9 mouse cellular contexts compared by ENCODE assay signal in the genomic region with DNA sequence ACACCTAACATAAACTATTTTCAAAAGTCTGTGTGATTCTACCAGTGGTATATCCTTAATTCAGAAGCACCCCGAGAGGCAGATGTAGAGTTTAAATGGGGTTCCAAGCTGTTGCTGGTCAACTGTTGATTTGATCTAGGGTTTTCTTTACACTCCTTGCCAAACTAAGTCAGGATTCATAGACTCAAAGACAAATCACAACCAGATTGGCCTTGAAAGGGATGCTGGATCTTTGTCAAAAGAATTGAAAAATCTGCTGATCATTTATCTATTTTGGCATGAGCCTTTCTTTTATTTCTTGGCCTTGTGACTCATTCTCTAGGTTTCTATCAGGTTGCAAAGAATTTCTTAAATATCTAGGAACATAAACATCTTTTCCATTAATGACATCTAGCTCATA. TPM values are rescaled to one million over a fixed set of nuclear protein-coding genes. Genes with fewer than 3 reads are reported as not detected.
DNase-seq lines count a peak whose midpoint lies in the region; ATAC-seq lines count a peak whose summit lies in the region.
"Had no signal": no experiment of that assay in that cellular context is flagged by ENCODE, and none has a peak within 500 bp of the region (broad histone marks: within the 10 kb centered on the region; RNA-seq: fewer than 3 reads in every experiment).

No protein-coding gene starts in this region.

- DNase-seq in heart, postnatal 25 days (ENCODE audit: low spot score), result no peak
- DNase-seq in Muller cell, postnatal 12 days (ENCODE audit: inconsistent ontology term), result peak; percentile 42
- DNase-seq in hindbrain, embryonic 10.5 days (ENCODE audit: low spot score), result no peak
- no peak for DNase-seq in midbrain, embryonic 10.5 days (ENCODE audit: low spot score)
- DNase-seq in frontal cortex, postnatal 14 days (ENCODE audit: low spot score in 2 of 2), result no peak
- DNase-seq in thymus, postnatal 14 days, result no peak
- DNase-seq in thymus, postnatal 0 days (ENCODE audit: low spot score), result no peak
- DNase-seq: thymus, postnatal 36 days had no signal

- H3K4me1 ChIP-seq in heart, embryonic 15.5 days (replicated peaks), result peaks cover 25% of the 10 kb centered on the region
- H3K4me1 ChIP-seq in hindbrain, embryonic 10.5 days (replicated peaks), result peaks cover 14% of the 10 kb centered on the region
- H3K4me1 ChIP-seq in midbrain, embryonic 10.5 days, result peaks cover 30% of the 10 kb centered on the region

- intact Hi-C loops in heart, postnatal 25 days (cut with DNase I), result loop anchor here (5.0 kb wide), 1 partner anchor 67 kb away; no protein-coding TSS in a partner anchor

- H3K9me3 ChIP-seq in heart, embryonic 15.5 days (replicated peaks), result no peaks in the 10 kb centered on the region
- no peaks in the 10 kb centered on the region for H3K9me3 ChIP-seq in hindbrain, embryonic 10.5 days
- H3K9me3 ChIP-seq in midbrain, embryonic 10.5 days (replicated peaks), result no peaks in the 10 kb centered on the region

- no peaks in the 10 kb centered on the region for H3K36me3 ChIP-seq in heart, embryonic 15.5 days
- H3K36me3 ChIP-seq in hindbrain, embryonic 10.5 days, result no peaks in the 10 kb centered on the region
- H3K36me3 ChIP-seq in midbrain, embryonic 10.5 days, result no peaks in the 10 kb centered on the region

- H3K4me2 ChIP-seq in heart, embryonic 15.5 days, result peak overlapping the region; percentile 69

- H3K9ac ChIP-seq in heart, embryonic 15.5 days, result peak overlapping the region; percentile 96

- WGBS in heart, embryonic 15.5 days, result 18% methylated on average over 1 of the region's 1 CpGs
- WGBS in hindbrain, embryonic 10.5 days, result 51% methylated on average over 1 of the region's 1 CpGs
- 72% methylated on average over 1 of the region's 1 CpGs for WGBS in midbrain, embryonic 10.5 days

- no peaks in the 10 kb centered on the region for H3K27me3 ChIP-seq in heart, embryonic 15.5 days
- H3K27me3 ChIP-seq in hindbrain, embryonic 10.5 days (ENCODE audit: insufficient read depth, poor library complexity, severe bottlenecking), result no peaks in the 10 kb centered on the region; the same call in 1 of the 2 replicates
- H3K27me3 ChIP-seq in midbrain, embryonic 10.5 days (ENCODE audit: low read depth, poor library complexity, severe bottlenecking), result peaks cover 15% of the 10 kb centered on the region; the same call in 1 of the 2 replicates

- peak overlapping the region; percentile 96 for H3K4me3 ChIP-seq in heart, embryonic 15.5 days
- peak overlapping the region; percentile 77 for H3K4me3 ChIP-seq in hindbrain, embryonic 10.5 days
- peak overlapping the region; percentile 70 for H3K4me3 ChIP-seq in midbrain, embryonic 10.5 days

- ATAC-seq in heart, embryonic 15.5 days (replicated peaks; ENCODE audit: insufficient number of reproducible peaks, insufficient read depth, low FRiP score, low read depth), result no peak

- no peak overlapping the region for H3K27ac ChIP-seq in heart, embryonic 15.5 days
- H3K27ac ChIP-seq in hindbrain, embryonic 10.5 days, result no peak overlapping the region
- no peak overlapping the region for H3K27ac ChIP-seq in midbrain, embryonic 10.5 days (replicated peaks)

RNA-seq across cellular contexts. Expression of gene Ppp2r5a, which starts 7.9 kb away (rescaled TPM):
- 31.1 and 36.4 TPM in 2 replicates for polyA plus RNA-seq in heart, embryonic 15.5 days (2015; fragmentation: Nextera tagmentation; extraction: Ambion mirVana)
- 100 to 1,000 TPM; 103 to 110 TPM for total RNA-seq in heart, postnatal 25 days (2021)
- 8.0 and 12.4 TPM in 2 replicates for polyA plus RNA-seq in hindbrain, embryonic 10.5 days (2016; fragmentation: Nextera tagmentation; extraction: Ambion mirVana)
- 8.5 and 11.8 TPM in 2 replicates for polyA plus RNA-seq in midbrain, embryonic 10.5 days (2016; fragmentation: Nextera tagmentation; extraction: Ambion mirVana)
- 64.4 and 79.1 TPM in 2 replicates for polyA plus RNA-seq in thymus, postnatal 0 days (2015; fragmentation: Nextera tagmentation; extraction: Ambion mirVana)
